Mouse (Mus musculus) heart, embryonic 14.5 days (tissue): ENCODE data around the gene Npm1. TPM values are rescaled to one million over a fixed set of nuclear protein-coding genes. Genes with fewer than 3 reads are reported as not detected.
A peak's percentile ranks its signal among the peaks of the same experiment; 100 is the strongest.

Experiments used
- ATAC-seq: fragments of 200-750 bp; cut with Nextera tagmentation; 2 replicates; pipeline ENCODE4 v1.8.0; 2017; ENCODE audit warnings: low read depth, moderate TSS enrichment; ENCODE audit not compliant: insufficient number of reproducible peaks, insufficient read depth, low FRiP score
- H3K27ac ChIP-seq, 2 experiments: fragments of 200-500 bp in 1 of 2; fragments of 300-500 bp in 1 of 2; sonication (generic) in 1 of 2; replicated peaks in 1 of 2; 2 replicates each; pipeline ENCODE4 v1.5.1; 2012 to 2014; ENCODE audit warnings: low read depth in 2 of 2, low read length in 2 of 2, control low read depth in 1 of 2, mild to moderate bottlenecking in 1 of 2, mixed read lengths in 1 of 2; ENCODE audit not compliant: control insufficient read depth in 1 of 2, insufficient read depth in 1 of 2
- H3K27me3 ChIP-seq: fragments of 300-500 bp; sonication (generic); 2 replicates; pipeline ENCODE4 v1.6.1; 2014; ENCODE audit warnings: mild to moderate bottlenecking, low read length, control low read depth; ENCODE audit not compliant: control insufficient read depth, insufficient read depth
- H3K36me3 ChIP-seq: fragments of 300-500 bp; sonication (generic); 2 replicates; pipeline ENCODE4 v1.6.1; 2014; ENCODE audit warnings: mild to moderate bottlenecking, control low read depth, low read length, mixed read lengths; ENCODE audit not compliant: control insufficient read depth, insufficient read depth
- H3K4me1 ChIP-seq, 2 experiments: fragments of 200-500 bp in 1 of 2; fragments of 300-500 bp in 1 of 2; sonication (generic) in 1 of 2; 2 replicates each; pipeline ENCODE4 v1.6.1; 2012 to 2014; ENCODE audit warnings: low read length in 2 of 2, control low read depth in 1 of 2, mixed read lengths in 1 of 2; ENCODE audit not compliant: control insufficient read depth in 2 of 2, insufficient read depth in 2 of 2
- H3K4me2 ChIP-seq: fragments of 300-500 bp; sonication (generic); 2 replicates; pipeline ENCODE4 v1.6.1; 2014; ENCODE audit warnings: mild to moderate bottlenecking, low read length
- H3K4me3 ChIP-seq, 2 experiments: fragments of 200-500 bp in 1 of 2; fragments of 300-500 bp in 1 of 2; sonication (generic) in 1 of 2; 2 replicates each; pipeline ENCODE4 v1.5.1; 2012 to 2014; ENCODE audit warnings: low read length in 2 of 2, mild to moderate bottlenecking in 2 of 2, control low read depth in 1 of 2, low read depth in 1 of 2, moderate library complexity in 1 of 2; ENCODE audit not compliant: control insufficient read depth in 1 of 2, insufficient read depth in 1 of 2
- H3K9ac ChIP-seq: fragments of 300-500 bp; sonication (generic); 2 replicates; pipeline ENCODE4 v1.6.1; 2014; ENCODE audit warnings: mild to moderate bottlenecking, low read length
- H3K9me3 ChIP-seq: fragments of 300-500 bp; sonication (generic); 2 replicates; pipeline ENCODE4 v1.6.1; 2016; ENCODE audit warnings: low read length, control low read depth; ENCODE audit not compliant: control insufficient read depth
- WGBS: fragments of 180-500 bp; shearing (Covaris S2); extraction: QIAGEN DNeasy Blood & Tissue Kit; methylation state at CpG from one replicate; pipeline ENCODE4 v1.1.7; 2014; 5-methylcytosine and 5-hydroxymethylcytosine counted together
- polyA plus RNA-seq: library from polyadenylated mRNA; unstranded; fragments of >200 nt; fragmentation: Nextera tagmentation; extraction: Ambion mirVana; gene quantifications from 2 replicates; pipeline ENCODE4 v1.2.1, GENCODE M21; 2014

Npm1 gene
- polyA plus RNA-seq, 1 experiment from 2014 or later = 517 TPM

DNA sequence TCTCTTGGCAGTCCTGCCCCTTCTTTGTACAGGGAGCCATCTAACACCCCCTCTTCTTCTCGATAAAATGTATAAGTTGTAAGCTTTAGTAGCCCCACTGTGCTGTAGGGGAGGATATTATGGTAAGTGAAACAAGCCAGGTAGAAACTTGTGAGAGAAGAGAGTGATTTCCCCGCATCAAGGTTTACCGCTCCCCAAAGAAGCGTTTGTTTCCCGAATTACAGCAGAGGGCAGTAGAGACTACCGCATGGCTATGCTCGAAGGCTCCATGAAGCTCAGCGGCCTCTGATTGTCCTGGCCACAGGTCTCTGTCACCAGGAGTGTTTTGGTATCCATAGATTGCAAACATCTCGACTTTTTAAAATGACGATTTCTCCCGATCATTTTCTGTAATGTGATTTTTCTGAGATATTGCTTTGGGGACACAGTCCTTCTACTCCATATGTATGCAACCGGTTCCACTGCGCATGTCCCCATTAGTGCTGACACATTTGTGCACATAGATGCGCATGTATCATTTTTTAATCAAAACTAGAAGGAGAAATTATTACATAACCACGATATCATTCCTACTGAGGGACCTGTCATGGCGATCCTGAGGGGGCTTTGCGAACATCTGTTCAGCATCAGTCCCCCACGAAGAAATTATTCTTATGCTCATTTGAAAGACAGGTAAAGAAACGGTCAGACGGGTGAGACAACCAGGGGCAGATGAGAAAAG lies 13.7 kb upstream of the Npm1 start:
- WGBS = 28% methylated on average over 20 of the region's 20 CpGs
- Histone ChIP-seq H3K4me1 (peaks cover 0 to 4% of the 10 kb centered on the region in 2 experiments; a peak in 2 of 4 replicates), H3K4me2 (no peak overlapping the region), H3K27me3 (peaks cover 47% of the 10 kb centered on the region), H3K4me3 (no peak overlapping the region), H3K9me3 (no peaks in the 10 kb centered on the region), H3K27ac (no peak overlapping the region), H3K36me3 (no peaks in the 10 kb centered on the region), H3K9ac (no peak overlapping the region)
- no peak for ATAC-seq

DNA sequence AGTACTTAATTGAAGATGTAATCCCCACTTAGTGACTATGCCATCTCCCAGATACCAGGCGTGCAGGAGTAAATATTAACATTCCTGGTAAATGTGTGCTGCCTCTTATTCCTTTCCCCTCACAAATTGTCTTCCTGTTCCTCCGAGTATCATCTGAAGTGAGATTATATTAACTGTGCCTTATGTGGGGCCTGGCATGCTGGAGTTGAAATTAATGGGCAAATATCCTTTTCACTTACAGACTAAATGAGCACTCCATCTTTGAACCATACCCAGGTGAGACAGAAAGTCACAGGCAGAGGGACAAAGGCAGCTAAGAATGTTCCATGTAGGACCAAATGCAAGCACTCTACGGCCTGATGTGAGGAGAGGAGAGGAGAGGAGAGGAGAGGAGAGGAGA lies 12.8 kb upstream of the Npm1 start:
- Histone ChIP-seq H3K36me3 (no peaks in the 10 kb centered on the region), H3K9me3 (no peaks in the 10 kb centered on the region), H3K9ac (no peak overlapping the region), H3K27me3 (peaks cover 55% of the 10 kb centered on the region), H3K4me2 (no peak overlapping the region), H3K4me3 (no peak overlapping the region), H3K27ac (no peak overlapping the region), H3K4me1 (peaks cover 0 to 1% of the 10 kb centered on the region in 2 experiments; a peak in 2 of 4 replicates)
- 56% methylated on average over 2 of the region's 3 CpGs for WGBS
- ATAC-seq = no peak

DNA sequence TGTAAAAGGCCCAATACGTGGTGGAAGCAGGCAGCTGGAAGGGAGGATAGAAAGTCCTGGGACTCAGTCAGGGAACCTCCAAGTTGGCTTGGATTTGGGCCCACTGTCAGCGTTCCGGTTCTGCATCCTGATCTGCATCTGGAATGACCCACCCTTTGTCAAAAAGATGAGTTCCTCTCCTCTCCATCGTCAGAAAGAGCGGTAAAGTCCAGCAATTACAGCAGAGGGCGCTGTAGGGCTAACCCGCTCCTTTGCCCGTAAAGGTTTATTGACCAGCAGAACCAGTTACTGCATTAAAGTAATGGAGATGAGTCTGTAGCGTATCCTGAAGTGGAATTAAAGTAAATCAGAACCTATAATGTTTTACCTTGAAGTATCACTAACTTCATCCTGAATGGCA lies 7.5 kb upstream of the Npm1 start:
- no peak for ATAC-seq
- no peak overlapping the region for H3K4me2 ChIP-seq

DNA sequence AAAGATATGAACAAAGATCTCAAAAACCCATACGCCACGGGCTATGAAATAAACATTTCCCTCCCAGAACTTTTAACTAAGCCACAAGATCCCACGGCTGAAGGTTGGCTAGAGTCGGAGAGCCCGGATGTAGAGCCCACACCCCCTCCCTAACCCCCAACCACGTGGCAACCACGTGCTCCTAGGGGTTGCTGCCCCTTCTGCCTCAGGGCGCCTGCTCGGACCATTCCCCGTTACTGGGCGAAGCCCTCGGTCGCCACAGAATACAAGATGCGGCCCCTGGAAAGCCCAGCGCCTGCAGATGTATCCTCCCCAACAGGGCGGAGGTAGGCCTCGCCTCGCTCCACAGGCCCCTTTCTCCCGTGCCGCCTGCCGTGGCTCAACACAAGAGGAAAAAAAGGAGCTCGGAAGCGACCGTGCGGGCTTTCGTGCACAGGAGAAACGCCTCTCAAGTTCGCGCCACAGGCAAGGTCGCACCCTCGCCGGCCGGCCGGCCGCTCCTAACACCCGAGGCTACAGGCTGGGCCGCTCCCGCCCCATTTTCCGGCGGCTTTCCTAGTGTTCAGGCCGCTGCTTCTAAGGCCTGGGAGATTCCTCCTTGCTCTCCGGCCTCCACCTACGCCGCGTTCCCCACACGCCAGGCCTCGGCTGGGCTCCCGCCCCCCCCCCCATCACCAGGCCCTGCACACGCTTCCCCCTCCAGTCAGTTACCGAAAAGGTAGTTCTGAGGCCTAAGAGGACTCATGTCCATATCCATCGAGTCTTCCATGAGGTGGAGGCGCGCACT lies 602 bp downstream of the Npm1 start:
- Histone ChIP-seq H3K4me3 (peak overlapping the region; percentile 92 to 99), H3K9me3 (no peaks in the 10 kb centered on the region), H3K4me2 (peak overlapping the region; percentile 93), H3K27me3 (no peaks in the 10 kb centered on the region), H3K36me3 (peaks cover 41% of the 10 kb centered on the region), H3K9ac (peak overlapping the region; percentile 98), H3K27ac (peak overlapping the region; percentile 76 to 90), H3K4me1 (peaks cover 4 to 15% of the 10 kb centered on the region in 2 experiments)
- 2% methylated on average over 53 of the region's 53 CpGs for WGBS
- ATAC-seq = peak; percentile 57

More for the DNA sequence above, 7.5 kb upstream of the Npm1 start:
- no peaks in the 10 kb centered on the region for H3K9me3 ChIP-seq
- H3K4me3 ChIP-seq = no peak overlapping the region
- no peak overlapping the region for H3K27ac ChIP-seq
- no peaks in the 10 kb centered on the region for H3K36me3 ChIP-seq
- no peaks in the 10 kb centered on the region for H3K4me1 ChIP-seq
- H3K9ac ChIP-seq = no peak overlapping the region
- peaks cover 24% of the 10 kb centered on the region; the same call in 1 of the 2 replicates for H3K27me3 ChIP-seq
- 12% methylated on average over 9 of the region's 9 CpGs for WGBS

DNA sequence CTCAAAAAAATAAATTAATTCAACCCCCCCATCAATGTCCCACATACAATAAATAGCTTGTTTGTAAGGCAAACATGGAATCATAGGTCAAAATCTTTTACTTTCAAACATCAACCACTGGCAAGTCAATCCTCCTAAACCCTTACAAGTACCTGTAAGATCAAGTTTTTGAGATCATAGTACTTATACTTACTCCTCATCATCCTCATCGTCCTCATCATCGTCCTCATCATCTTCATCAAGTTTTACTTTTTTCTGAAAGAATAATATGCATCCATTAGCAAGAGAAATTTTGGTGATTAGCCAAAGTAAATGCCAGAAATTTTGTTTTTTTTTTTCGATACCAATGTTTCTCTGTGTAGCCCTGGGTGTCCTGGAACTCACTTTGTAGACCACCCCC lies 3.3 kb downstream of the Npm1 start:
- Histone ChIP-seq H3K4me2 (no peak overlapping the region), H3K36me3 (peaks cover 66% of the 10 kb centered on the region), H3K9me3 (no peaks in the 10 kb centered on the region), H3K27me3 (no peaks in the 10 kb centered on the region), H3K27ac (no peak overlapping the region), H3K4me1 (peaks cover 4 to 15% of the 10 kb centered on the region in 2 experiments), H3K9ac (no peak overlapping the region), H3K4me3 (no peak overlapping the region)
- 97% methylated on average over 3 of the region's 3 CpGs for WGBS
- ATAC-seq = no peak

DNA sequence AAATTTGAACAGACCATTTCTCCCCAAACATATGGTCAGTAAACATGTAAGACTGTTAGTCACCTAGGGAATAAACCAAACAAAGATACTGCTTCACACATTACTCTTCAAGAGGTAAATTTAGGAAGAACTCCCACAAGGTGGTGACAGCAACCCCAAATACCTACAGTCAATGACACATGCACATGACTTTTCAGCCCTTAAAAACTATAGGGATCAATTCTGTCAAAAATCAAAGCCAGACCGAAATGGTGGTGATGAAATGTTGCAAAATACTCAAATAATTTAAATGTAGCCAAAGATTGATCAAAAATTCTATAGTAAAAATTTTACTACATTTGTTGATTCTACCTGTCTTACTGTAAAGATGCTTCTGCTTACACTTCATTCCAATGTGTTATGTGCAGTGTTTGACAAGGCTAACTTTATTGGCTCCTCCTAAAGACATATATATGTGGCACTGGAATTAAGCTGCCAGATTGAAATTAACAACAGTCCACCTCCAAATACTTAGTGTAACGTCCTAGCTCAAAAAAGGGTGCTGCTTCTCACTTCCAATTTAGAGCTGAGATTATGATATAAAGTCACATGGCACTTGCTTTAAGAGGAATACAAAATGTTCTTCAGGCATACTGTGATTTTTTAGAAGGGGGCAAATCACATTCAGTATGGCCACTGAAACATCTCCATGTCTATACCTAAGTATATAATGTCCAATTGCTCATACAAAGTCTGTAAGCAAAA lies 5.4 kb downstream of the Npm1 start:
- peaks cover 88% of the 10 kb centered on the region for H3K36me3 ChIP-seq

DNA sequence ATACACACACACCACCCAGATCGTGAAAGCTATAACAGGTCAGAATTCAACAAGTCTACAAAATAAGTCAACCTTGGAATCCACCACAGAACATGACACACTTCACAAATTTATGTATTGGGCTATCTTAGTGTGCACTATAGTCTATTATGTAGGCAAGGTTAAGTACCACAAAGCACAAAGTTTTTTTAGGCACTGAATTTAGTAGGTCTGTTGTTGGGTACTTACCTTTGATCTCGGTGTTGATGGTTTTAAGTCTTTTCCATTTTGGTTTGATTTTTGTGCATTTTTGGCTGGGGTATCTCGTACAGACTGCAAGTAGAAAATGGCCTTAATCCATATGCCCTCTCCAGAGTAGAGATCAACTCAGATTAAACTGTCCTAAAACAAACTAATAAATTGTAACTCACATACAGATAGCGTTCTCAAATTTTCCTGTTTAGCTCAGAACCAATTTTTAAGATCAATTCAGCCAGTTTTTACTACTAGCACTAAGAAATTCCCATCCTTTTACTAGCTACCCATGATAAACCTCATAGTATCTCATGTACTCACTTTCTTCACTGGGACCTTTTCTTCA lies 6.5 kb downstream of the Npm1 start:
- H3K4me2 ChIP-seq = no peak overlapping the region
- no peaks in the 10 kb centered on the region for H3K9me3 ChIP-seq
- peaks cover 0 to 7% of the 10 kb centered on the region in 2 experiments; a peak in 2 of 4 replicates for H3K4me1 ChIP-seq
- no peak overlapping the region for H3K9ac ChIP-seq
- no peak overlapping the region for H3K4me3 ChIP-seq
- no peaks in the 10 kb centered on the region for H3K27me3 ChIP-seq
- peaks cover 99% of the 10 kb centered on the region for H3K36me3 ChIP-seq
- H3K27ac ChIP-seq = no peak overlapping the region
- 92% methylated on average over 4 of the region's 4 CpGs for WGBS
- no peak for ATAC-seq

More for the DNA sequence above, 5.4 kb downstream of the Npm1 start:
- H3K4me3 ChIP-seq = no peak overlapping the region
- H3K4me1 ChIP-seq = peaks cover 0 to 12% of the 10 kb centered on the region in 2 experiments; a peak in 2 of 4 replicates
- no peak overlapping the region for H3K4me2 ChIP-seq
- ATAC-seq = no peak
- H3K9ac ChIP-seq = no peak overlapping the region
- H3K9me3 ChIP-seq = no peaks in the 10 kb centered on the region
- no peak overlapping the region for H3K27ac ChIP-seq
- H3K27me3 ChIP-seq = no peaks in the 10 kb centered on the region
- 76% methylated on average over 2 of the region's 2 CpGs for WGBS
